Mouse (Mus musculus): Measurements from ENCODE around the gene Pik3r5. TPM values are rescaled to one million over a fixed set of nuclear protein-coding genes. Genes with fewer than 3 reads are reported as not detected.

Gene Pik3r5
- polyA plus RNA-seq, 1 experiment from 2014 or later = 0.86 TPM

DNA sequence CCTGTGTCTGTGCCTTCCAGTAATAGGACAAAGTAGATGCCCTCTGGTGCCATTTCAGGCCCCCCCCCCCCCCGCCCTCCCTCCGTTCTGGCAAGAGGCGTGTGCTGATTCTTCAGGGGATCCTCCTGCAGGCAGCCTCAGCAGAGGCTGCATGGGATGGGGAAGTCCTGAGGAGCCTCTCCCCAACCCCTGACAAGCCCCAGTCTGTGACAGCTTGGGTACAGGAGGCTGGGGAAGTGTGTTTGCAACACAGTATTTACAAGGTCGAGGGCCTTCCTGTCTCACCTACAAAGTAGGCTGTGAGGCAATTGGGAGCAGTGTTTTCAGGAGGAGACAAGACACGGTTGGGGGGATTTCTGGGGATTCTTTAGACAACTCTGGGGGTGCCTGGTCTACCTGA, 9.0 kb downstream of the Pik3r5 start:
- Histone ChIP-seq H3K4me2 (ENCODE audit: low read depth, low read length) (no peak overlapping the region), H3K27ac (ENCODE audit: low read depth) (peak overlapping the region; percentile 16; the same call in 1 of the 2 replicates), H3K27me3 (ENCODE audit: insufficient read depth, low read length) (no peaks in the 10 kb centered on the region), H3K36me3 (replicated peaks; ENCODE audit: insufficient read depth, low read length) (no peaks in the 10 kb centered on the region), H3K4me3 (ENCODE audit: low read depth, low read length) (no peak overlapping the region), H3K9me3 (ENCODE audit: low read length) (no peaks in the 10 kb centered on the region), H3K4me1 (ENCODE audit: insufficient read depth) (0 out of 2 replicates have a peak, but pooled peaks cover 2% of the 10 kb centered on the region), H3K9ac (replicated peaks) (no peak overlapping the region)
- ATAC-seq (no peak), DNase-seq (no peak)
- 22% methylated on average over 2 of the region's 5 CpGs for WGBS (ENCODE audit: insufficient replicate concordance)
- TF ChIP-seq EP300 (IDR thresholded peaks at IDR 0.05; ENCODE audit: low read depth) = no peak
- TF ChIP-seq CTCF (IDR thresholded peaks at IDR 0.05; ENCODE audit: low read depth) = no peak

DNA sequence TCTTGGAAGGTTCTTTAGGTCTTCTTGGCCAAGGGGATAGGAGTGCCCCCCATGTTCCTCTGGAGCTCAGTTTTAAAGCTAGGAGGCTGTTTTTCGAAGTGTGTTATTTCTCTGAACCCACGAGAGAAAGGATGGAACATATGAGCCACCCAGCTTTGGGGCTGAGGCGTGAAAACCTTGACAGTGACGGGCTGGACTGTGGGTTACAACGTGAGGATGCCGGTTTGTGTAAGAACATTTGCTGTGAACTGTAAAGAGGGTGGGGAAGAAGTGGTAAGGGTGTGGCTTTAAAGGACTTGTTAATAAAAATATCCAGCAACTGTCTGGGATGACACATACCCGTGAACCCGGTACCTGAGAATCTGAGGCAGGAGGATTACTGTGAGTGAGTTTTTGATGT, 10.4 kb downstream of the Pik3r5 start:
- Histone ChIP-seq H3K27ac (ENCODE audit: low read depth) (no peak overlapping the region), H3K9ac (replicated peaks) (no peak overlapping the region), H3K36me3 (replicated peaks; ENCODE audit: insufficient read depth, low read length) (no peaks in the 10 kb centered on the region), H3K4me2 (ENCODE audit: low read depth, low read length) (no peak overlapping the region), H3K9me3 (ENCODE audit: low read length) (no peaks in the 10 kb centered on the region), H3K4me3 (ENCODE audit: low read depth, low read length) (no peak overlapping the region), H3K4me1 (ENCODE audit: insufficient read depth) (0 out of 2 replicates have a peak, but pooled peaks cover 2% of the 10 kb centered on the region), H3K27me3 (ENCODE audit: insufficient read depth, low read length) (no peaks in the 10 kb centered on the region)
- TF ChIP-seq CTCF (IDR thresholded peaks at IDR 0.05; ENCODE audit: low read depth) (no peak), EP300 (IDR thresholded peaks at IDR 0.05; ENCODE audit: low read depth) (no peak)
- WGBS (ENCODE audit: insufficient replicate concordance) = 71% methylated on average over 8 of the region's 8 CpGs
- DNase-seq (no peak), ATAC-seq (no peak)

DNA sequence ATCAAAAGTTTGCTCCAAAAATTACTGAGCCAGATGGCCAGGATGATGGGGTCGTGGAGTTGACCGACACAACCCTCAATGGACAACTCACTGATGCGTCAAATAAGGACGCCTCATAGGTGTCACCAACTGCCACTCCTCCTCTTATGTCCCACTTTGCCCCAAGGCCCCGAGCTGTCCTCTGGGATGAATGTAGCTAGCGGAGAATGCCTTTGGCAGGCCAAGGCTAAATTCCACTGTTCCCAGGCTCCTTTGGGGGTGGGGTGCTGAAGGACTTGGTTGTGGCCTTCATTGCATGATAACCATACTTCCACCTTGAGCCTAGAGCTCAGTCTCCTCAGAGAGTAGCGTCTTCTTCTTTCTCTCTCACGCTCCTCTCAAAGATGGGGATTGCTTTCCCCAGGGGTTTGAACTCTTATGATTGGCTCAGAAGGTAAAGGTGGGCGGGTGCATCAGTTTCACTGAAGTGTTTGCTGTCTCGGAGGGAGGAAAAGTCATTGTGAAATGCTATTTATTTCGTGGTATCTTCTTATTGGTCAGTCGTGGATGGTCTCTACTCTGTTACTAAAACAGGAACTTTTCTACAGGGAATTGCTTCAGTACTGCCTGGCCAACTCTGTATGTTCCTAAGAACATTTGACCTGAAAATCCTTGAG, 11.2 kb downstream of the Pik3r5 start:
- no peak overlapping the region for H3K4me3 ChIP-seq (ENCODE audit: low read depth, low read length)
- H3K36me3 ChIP-seq (replicated peaks; ENCODE audit: insufficient read depth, low read length) = no peaks in the 10 kb centered on the region
- no peaks in the 10 kb centered on the region for H3K9me3 ChIP-seq (ENCODE audit: low read length)
- H3K27me3 ChIP-seq (ENCODE audit: insufficient read depth, low read length) = no peaks in the 10 kb centered on the region
- no peak for TF ChIP-seq CTCF (IDR thresholded peaks at IDR 0.05; ENCODE audit: low read depth)
- TF ChIP-seq EP300 (IDR thresholded peaks at IDR 0.05; ENCODE audit: low read depth) = no peak
- H3K4me2 ChIP-seq (ENCODE audit: low read depth, low read length) = no peak overlapping the region
- ATAC-seq = no peak
- 59% methylated on average over 12 of the region's 12 CpGs for WGBS (ENCODE audit: insufficient replicate concordance)
- H3K4me1 ChIP-seq (ENCODE audit: insufficient read depth) = 0 out of 2 replicates have a peak, but pooled peaks cover 2% of the 10 kb centered on the region
- H3K27ac ChIP-seq (ENCODE audit: low read depth) = no peak overlapping the region
- no peak overlapping the region for H3K9ac ChIP-seq (replicated peaks)
- DNase-seq = no peak

DNA sequence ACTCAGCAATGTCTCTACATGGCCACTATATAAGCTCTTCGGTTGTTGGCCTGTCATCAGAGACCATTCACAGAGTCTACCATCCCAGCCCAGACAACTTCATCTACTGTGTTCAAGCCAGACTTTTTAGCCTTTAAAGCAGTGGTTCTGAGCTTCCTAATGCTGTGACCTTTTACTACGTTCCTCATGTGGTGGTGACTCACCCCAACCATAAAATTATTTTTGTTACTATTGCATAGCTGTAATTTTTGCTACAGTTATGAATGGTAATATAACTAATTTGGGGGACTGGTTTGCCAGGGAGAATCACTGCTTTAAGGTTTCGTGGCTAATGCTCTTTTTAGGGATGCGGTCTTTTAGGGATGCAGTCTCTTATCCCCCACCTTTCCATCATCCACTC, 14.0 kb downstream of the Pik3r5 start:
- Histone ChIP-seq H3K27me3 (ENCODE audit: insufficient read depth, low read length) (no peaks in the 10 kb centered on the region), H3K9me3 (ENCODE audit: low read length) (no peaks in the 10 kb centered on the region), H3K4me1 (ENCODE audit: insufficient read depth) (0 out of 2 replicates have a peak, but pooled peaks cover 3% of the 10 kb centered on the region), H3K27ac (ENCODE audit: low read depth) (no peak overlapping the region), H3K4me2 (ENCODE audit: low read depth, low read length) (no peak overlapping the region), H3K36me3 (replicated peaks; ENCODE audit: insufficient read depth, low read length) (no peaks in the 10 kb centered on the region), H3K9ac (replicated peaks) (no peak overlapping the region), H3K4me3 (ENCODE audit: low read depth, low read length) (no peak overlapping the region)
- TF ChIP-seq EP300 (IDR thresholded peaks at IDR 0.05; ENCODE audit: low read depth) = no peak
- TF ChIP-seq CTCF (IDR thresholded peaks at IDR 0.05; ENCODE audit: low read depth) = no peak
- 79% methylated on average over 4 of the region's 4 CpGs for WGBS (ENCODE audit: insufficient replicate concordance)
- DNase-seq (no peak), ATAC-seq (no peak)

DNA sequence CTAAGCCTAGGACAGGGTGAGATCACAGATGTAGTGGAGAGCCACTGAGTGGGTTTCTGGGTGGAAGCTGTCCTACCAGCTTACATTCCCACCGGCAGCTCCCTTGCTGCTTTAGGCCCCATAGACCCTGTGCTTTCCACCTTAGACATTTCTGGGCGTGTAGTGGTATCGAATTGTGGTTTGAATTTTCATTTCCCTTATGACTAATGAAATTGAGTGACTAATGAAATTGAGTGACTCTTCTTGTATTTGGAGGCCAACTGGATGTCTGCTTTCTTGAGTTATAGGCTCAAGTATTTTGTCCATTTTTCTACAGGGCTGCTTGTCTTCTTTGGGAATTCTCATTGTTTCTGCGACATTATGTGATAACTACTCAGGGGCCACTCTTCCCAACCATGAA, 14.6 kb downstream of the Pik3r5 start:
- Histone ChIP-seq H3K9ac (replicated peaks) (no peak overlapping the region), H3K27me3 (ENCODE audit: insufficient read depth, low read length) (no peaks in the 10 kb centered on the region), H3K27ac (ENCODE audit: low read depth) (no peak overlapping the region), H3K36me3 (replicated peaks; ENCODE audit: insufficient read depth, low read length) (no peaks in the 10 kb centered on the region), H3K4me1 (ENCODE audit: insufficient read depth) (0 out of 2 replicates have a peak, but pooled peaks cover 5% of the 10 kb centered on the region), H3K4me2 (ENCODE audit: low read depth, low read length) (no peak overlapping the region), H3K9me3 (ENCODE audit: low read length) (no peaks in the 10 kb centered on the region), H3K4me3 (ENCODE audit: low read depth, low read length) (no peak overlapping the region)
- DNase-seq (no peak), ATAC-seq (no peak)
- WGBS (ENCODE audit: insufficient replicate concordance) = 76% methylated on average over 4 of the region's 4 CpGs
- TF ChIP-seq CTCF (IDR thresholded peaks at IDR 0.05; ENCODE audit: low read depth) = no peak
- TF ChIP-seq EP300 (IDR thresholded peaks at IDR 0.05; ENCODE audit: low read depth) = no peak

DNA sequence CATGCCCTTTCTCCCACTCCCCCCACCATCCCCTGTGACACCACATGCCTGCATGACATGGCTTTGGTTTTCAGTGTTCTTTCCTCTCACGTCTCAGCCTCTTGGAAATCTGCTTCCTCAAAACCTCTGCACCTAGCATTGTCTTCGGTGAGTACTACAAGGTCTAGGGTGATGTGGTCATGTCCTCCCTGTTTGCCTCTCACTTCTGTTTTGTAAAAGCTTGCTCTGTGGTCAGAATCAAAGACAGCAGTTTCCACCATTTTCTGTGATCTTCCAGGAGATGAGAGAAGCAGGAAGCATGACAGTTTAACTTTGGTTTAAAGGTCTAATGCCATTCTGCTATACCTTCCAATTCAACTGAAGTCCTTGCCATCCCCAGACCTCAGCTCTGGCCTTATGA, 15.3 kb downstream of the Pik3r5 start:
- H3K36me3 ChIP-seq (replicated peaks; ENCODE audit: insufficient read depth, low read length) = no peaks in the 10 kb centered on the region
- H3K4me3 ChIP-seq (ENCODE audit: low read depth, low read length) = no peak overlapping the region
- 54% methylated on average over 2 of the region's 2 CpGs for WGBS (ENCODE audit: insufficient replicate concordance)
- DNase-seq = no peak
- H3K27ac ChIP-seq (ENCODE audit: low read depth) = no peak overlapping the region
- TF ChIP-seq CTCF (IDR thresholded peaks at IDR 0.05; ENCODE audit: low read depth) (no peak), EP300 (IDR thresholded peaks at IDR 0.05; ENCODE audit: low read depth) (no peak)
- no peaks in the 10 kb centered on the region for H3K9me3 ChIP-seq (ENCODE audit: low read length)
- 0 out of 2 replicates have a peak, but pooled peaks cover 5% of the 10 kb centered on the region for H3K4me1 ChIP-seq (ENCODE audit: insufficient read depth)
- no peak overlapping the region for H3K9ac ChIP-seq (replicated peaks)
- H3K27me3 ChIP-seq (ENCODE audit: insufficient read depth, low read length) = no peaks in the 10 kb centered on the region
- H3K4me2 ChIP-seq (ENCODE audit: low read depth, low read length) = no peak overlapping the region
- ATAC-seq = no peak

Measured in liver, postnatal 0 days (tissue).